ENCODE assay signal across 8 mouse cellular contexts in genomic region chr15:88863695-88864231, GRCm38 (mm10). TPM values are rescaled to one million over a fixed set of nuclear protein-coding genes. Genes with fewer than 3 reads are reported as not detected.
DNase-seq lines count a peak whose midpoint lies in the region; ATAC-seq lines count a peak whose summit lies in the region.

No protein-coding gene starts in this region.

- peak; percentile 37 for ATAC-seq in megakaryocyte, adult 5-6 weeks (ENCODE audit: poor library complexity, severe bottlenecking)

- peak; percentile 97 for DNase-seq in ZHBTc4 (ENCODE audit: low read depth, low spot score)
- DNase-seq in cerebellum, postnatal 4 days (ENCODE audit: low spot score in 2 of 2), result peak; percentile 55 to 67
- DNase-seq in gastrocnemius, adult 8-10 months (ENCODE audit: low spot score in 2 of 2), result peak; percentile 89 to 94
- DNase-seq in hindlimb bud, embryonic 11.5 days (ENCODE audit: extremely low spot score, low read depth, low spot score), result peak; percentile 73
- peak; percentile 75 to 95 for DNase-seq in left cerebral cortex, adult 8-10 months (ENCODE audit: low spot score in 2 of 2)
- DNase-seq in right cerebral cortex, adult 18-20 months, result peak; percentile 92
- peak; percentile 83 to 92 for DNase-seq in urinary bladder, postnatal 36 days (ENCODE audit: low spot score in 2 of 2)

RNA-seq across cellular contexts. Expression of gene Pim3, which starts 1.8 kb away (rescaled TPM):
- 10 to 100 TPM; 19.5 to 42.9 (median 25.7) TPM for total RNA-seq in gastrocnemius, adult 8-10 months (2022)
- 10 to 100 TPM; 36.8 to 55.1 (median 43.8) TPM for total RNA-seq in left cerebral cortex, adult 8-10 months (2022)
- 6.9 and 12.5 TPM in 2 replicates for total RNA-seq in megakaryocyte, adult 5-6 weeks (2015)
- total RNA-seq in megakaryocyte, adult 5-6 weeks (2017), result 3.3 and 4.7 TPM in 2 replicates

RNA-seq across cellular contexts. Expression of gene Creld2, which starts 44.3 kb away (rescaled TPM):
- total RNA-seq in gastrocnemius, adult 8-10 months (2022), result 1 to 10 TPM; 6.5 to 9.4 (median 8.1) TPM
- 10 to 100 TPM; 16.4 to 22.3 (median 17.2) TPM for total RNA-seq in left cerebral cortex, adult 8-10 months (2022)
- total RNA-seq in megakaryocyte, adult 5-6 weeks (2015), result 21.5 and 22.2 TPM in 2 replicates
- total RNA-seq in megakaryocyte, adult 5-6 weeks (2017), result 38.6 and 41.4 TPM in 2 replicates

RNA-seq across cellular contexts. Expression of gene Alg12, which starts 44.6 kb away (rescaled TPM):
- total RNA-seq in gastrocnemius, adult 8-10 months (2022), result 1 to 10 TPM; 2.5 to 5.6 (median 3.7) TPM
- 10 to 100 TPM; 13.4 to 14.3 (median 14.2) TPM for total RNA-seq in left cerebral cortex, adult 8-10 months (2022)
- 11.0 and 13.0 TPM in 2 replicates for total RNA-seq in megakaryocyte, adult 5-6 weeks (2015)
- 5.1 and 5.7 TPM in 2 replicates for total RNA-seq in megakaryocyte, adult 5-6 weeks (2017)

Comparison
In these comparisons a context has a peak if more than half of its experiments do, and no peak if none do; other contexts are left out.
1. Peak in every context shown above with its lines: DNase-seq and ATAC-seq.